Mouse (Mus musculus) thymus, postnatal 0 days (tissue): ENCODE data around the gene Auh. TPM values are rescaled to one million over a fixed set of nuclear protein-coding genes. Genes with fewer than 3 reads are reported as not detected.

Experiments used
- DNase-seq: peaks from one replicate; pipeline ENCODE4 v3.0.0-alpha.2; 2015; ENCODE audit warnings: low spot score
- polyA plus RNA-seq: library from polyadenylated mRNA; unstranded; fragments of >200 nt; fragmentation: Nextera tagmentation; extraction: Ambion mirVana; gene quantifications from 2 replicates; pipeline ENCODE4 v1.2.1, GENCODE M21; 2015

Auh gene
- polyA plus RNA-seq, 1 experiment from 2014 or later = 82.2 TPM

DNA sequence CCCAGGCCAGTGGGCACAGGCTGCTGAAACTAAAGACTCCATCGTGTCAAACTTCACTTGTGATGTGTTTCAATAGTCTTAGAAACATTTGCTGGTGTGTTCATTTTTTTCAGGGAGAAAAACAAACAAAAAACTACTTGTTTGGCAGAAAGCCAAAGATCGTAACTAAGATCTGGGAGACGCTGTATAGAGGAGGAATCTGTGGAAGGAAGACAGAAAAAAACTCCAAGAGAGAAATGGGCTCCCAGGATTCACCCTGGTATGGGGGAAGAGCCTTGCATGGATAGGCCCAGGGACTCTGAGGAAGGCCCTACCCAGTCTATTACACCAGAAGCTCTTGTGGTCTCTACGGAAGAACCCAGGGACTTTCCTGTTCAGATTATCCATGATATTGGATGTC, 123.5 kb downstream of the Auh start:
- DNase-seq = no peak

DNA sequence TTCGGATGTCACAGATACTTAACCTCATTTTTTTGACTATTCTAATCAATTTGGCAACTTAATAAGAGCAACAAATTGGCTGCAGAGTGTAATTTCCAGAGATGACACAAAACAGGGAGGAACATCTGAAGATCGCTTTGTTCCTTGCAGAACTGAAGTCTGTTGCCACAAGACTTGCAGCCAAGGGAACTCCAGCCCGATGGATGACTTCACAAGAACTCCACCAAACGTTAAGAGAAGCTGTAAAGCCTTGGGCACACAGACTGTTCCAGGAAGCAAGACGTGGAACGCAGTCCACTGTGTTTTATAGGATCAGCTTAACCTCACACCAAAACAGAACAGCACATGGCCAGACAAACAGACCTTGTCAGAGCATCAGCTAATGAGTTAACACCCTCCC, 123.9 kb downstream of the Auh start:
- DNase-seq = no peak

DNA sequence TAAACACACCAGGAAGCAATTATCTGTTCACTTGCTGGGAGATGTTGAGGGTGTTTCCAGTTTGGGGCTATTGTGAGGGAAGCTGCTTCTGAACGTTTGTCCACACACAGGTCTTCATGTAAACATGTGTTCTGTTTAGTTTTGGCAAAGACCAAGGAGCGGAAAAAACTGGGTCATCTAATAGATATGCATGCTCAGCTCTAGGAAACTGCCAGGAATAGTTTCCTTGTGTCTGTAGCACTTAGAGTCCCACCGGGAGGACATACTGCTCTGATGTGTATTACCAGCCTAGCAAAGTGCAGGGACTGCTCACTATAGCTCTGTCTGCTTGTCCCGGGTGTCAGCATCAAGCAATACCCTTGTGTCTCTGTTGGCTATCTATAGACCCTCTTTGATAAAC, 127.0 kb downstream of the Auh start:
- DNase-seq = no peak

DNA sequence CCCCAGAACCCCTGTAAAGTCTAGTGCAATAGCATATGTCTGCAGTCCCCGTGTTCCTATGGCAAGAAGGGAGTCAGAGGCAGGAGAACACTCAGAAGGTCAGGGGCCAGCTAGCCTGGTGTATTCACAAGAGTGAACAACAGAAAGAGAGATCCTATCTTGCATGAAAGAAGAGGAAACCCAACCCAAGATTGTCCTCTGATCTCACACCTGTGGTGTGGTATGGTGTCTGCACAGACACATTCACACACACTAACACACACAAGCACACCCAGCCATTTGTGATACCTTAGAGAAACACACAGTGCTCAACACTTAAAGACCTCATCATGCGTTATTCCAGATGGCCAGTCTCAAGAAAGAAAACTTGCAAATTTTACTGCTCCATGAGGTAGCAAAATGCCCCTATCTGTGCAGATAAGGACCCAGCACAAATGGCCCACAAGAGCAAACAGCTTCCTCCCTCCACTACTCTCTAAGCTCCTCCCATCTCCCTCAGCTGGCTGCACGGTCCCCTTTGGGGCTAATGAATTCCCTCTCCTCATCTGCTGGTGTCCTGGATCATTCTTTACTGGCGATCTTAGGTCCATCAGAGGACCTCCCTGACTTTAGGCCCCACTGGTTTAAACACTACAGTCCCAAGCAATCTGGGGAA, 128.7 kb downstream of the Auh start:
- DNase-seq = peak; percentile 80

DNA sequence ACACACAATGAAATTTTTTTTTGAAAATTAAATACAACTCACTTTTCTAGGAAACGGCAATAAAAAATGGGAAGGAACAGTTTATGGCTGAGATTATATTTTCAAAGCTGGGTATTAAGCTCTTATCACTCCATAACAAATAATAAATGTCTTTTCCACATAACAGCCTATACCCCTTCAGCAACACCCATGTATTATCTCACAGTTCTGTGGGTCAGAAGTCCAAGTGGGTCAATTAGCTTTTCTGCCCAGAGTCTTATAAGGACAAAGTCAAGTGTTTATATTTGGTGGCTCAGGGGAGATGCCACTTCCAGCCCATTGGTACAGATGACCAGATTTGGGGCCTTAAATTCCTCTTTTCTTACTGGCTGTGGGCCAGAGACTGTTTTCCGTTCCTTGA, 129.4 kb downstream of the Auh start:
- no peak for DNase-seq

DNA sequence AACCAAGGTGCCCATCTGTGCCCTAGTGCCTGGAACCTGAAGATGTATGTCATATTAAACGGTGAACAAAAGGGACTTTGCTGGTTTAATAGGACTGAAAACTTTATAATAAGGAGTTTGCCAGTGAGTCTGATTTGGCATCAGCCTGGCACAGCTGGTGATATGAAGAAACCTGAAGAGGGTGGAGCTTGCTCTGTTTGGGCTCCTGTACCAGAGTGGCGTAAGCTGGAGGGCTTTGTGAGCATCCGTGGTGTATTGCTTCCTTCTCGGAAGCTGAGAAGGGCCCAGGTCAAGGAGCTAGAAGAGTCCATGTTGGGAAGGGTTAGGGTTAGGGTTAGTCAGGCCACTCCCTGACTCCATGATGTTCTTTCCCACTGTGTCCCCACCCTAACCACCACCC, 135.2 kb downstream of the Auh start:
- no peak for DNase-seq

DNA sequence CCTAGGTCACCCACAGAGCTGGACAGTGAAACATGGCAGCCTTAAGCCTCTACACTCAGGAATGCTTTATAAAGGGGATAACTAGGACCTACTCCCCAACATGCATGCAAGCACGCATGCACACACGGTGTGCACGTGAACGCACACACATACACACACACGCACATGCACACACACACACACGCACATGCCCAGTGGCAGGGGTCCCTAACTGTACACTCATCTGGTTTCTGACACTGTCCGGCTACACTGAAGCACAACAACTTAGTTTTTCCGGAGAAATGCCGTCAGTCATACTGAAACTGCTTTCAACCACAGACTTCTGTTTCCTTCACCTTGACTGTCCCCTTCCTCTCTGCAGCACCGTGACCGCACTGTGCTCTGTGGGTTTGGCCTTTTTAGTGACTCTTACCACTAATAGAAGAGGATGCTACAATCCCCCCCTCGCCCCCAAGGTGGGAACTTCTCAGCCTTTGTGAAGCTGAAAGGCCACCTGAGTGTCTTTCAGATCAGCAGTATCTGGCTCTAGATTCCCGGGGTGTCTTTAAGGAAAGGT, 136.0 kb downstream of the Auh start:
- DNase-seq = peak; percentile 37

DNA sequence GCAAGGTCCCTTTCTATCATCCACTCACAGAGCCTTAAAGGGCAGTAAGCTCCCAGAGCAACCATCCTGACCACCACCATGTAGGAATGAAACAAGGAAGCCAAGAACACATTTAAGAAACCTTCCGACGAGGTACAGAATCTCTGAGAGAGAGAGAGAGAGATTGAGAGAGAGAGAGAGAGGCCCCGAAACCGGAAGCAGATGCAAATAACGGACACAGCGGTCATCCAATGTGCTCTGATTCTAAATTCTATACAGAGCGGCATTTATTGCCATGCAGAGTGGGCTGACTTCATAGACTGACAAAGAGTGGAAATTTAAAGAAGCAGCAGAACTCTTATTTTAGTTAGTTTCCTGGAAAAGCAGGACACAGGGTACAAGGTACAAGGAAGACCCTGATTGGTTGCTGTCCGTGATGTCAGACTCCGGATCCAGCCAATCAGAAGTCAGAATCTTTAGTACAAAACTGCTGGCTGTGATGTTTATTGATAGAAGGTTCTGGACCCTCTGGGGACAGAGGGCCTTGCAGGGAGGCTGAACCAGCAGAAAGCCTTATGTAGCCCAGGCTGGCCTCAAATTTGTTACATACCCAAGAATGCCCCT, 137.1 kb downstream of the Auh start:
- DNase-seq = no peak

DNA sequence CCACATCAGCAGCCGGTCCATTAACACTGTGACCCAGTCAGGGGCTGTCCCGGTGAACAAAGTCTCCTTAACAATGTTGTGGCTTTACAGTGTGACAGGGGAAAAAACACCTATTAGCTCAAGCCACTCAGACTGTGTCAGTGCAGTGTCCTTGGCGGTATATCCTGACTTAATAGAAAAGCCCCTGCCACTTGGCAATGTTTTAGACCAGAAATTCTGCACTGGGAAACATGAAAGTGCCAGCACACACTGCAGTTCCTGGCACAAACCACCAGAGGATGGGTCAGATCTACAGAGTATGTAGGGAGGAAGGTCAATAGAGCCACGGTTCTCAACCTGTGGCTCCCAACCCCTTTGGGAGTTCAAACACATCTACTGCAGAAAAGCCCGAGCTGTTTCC, 138.6 kb downstream of the Auh start:
- no peak for DNase-seq

Other genes starting within 250 kb of the Auh start
- gene Nfil3, start 51.4 kb upstream of the Auh start, polyA plus RNA-seq = 6.6 and 8.8 TPM in 2 replicates